Mouse (Mus musculus): ENCODE measurements at regions not wholly inside any gene's neighbourhood (a gene's known extent, or its start where the extent isn't known, plus 50 kb on each side); places are given as distances from the start of the nearest gene placed in this dataset.

DNA sequence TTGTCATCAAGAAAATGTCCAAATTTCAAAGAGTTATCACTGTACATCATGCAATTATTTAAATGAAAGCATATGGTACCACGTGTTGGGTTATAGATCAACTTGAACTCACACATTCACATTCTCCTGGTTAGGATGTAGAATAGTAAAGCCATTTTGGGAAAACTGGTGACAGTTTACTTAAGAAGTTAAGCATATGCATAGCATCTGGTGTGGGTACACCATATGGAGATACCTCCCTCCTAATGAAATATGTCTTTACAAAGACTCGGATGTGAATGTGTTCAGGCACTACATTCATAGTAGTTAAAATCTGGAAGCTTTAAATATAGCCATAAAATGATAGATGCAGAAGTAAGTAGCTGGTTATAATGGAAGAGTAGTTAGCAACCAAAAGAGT is 542.0 kb downstream of the Dhx35 start:
- no peak overlapping the region for H3K4me3 ChIP-seq (ENCODE audit: control insufficient read depth in 1 of 2, insufficient read depth in 1 of 2, low read depth in 2 of 2, low read length in 2 of 2)
- no peaks in the 10 kb centered on the region for H3K9me3 ChIP-seq (replicated peaks; ENCODE audit: insufficient read depth, low read length)
- H3K27ac ChIP-seq (ENCODE audit: control insufficient read depth, low read depth, low read length): no peak overlapping the region
- no peak for DNase-seq (ENCODE audit: low read depth, low spot score)
- H3K9ac ChIP-seq (ENCODE audit: control insufficient read depth, low read depth, low read length, poor library complexity, severe bottlenecking): no peak overlapping the region
- H3K4me1 ChIP-seq (ENCODE audit: control insufficient read depth in 1 of 2, insufficient read depth in 2 of 2, low read length in 2 of 2): no peaks in the 10 kb centered on the region
- H3K36me3 ChIP-seq (ENCODE audit: control insufficient read depth in 1 of 2, insufficient read depth in 2 of 2, low read length in 2 of 2): no peaks in the 10 kb centered on the region
- no peaks in the 10 kb centered on the region for H3K79me2 ChIP-seq (ENCODE audit: control insufficient read depth, insufficient read depth, low read length, poor library complexity)
- H3K27me3 ChIP-seq (ENCODE audit: control insufficient read depth in 1 of 2, insufficient read depth in 2 of 2, low read length in 2 of 2): no peaks in the 10 kb centered on the region
- TF ChIP-seq SIN3A (IDR thresholded peaks at IDR 0.05; ENCODE audit: low read length) (no peak), CHD2 (IDR thresholded peaks at IDR 0.05; ENCODE audit: low read length) (no peak), BHLHE40 (IDR thresholded peaks at IDR 0.05; ENCODE audit: borderline replicate concordance, low read depth, low read length) (no peak), HCFC1 (IDR thresholded peaks at IDR 0.05; ENCODE audit: low read depth, low read length) (no peak), MAZ (IDR thresholded peaks at IDR 0.05; ENCODE audit: low read depth, low read length) (no peak)

DNA sequence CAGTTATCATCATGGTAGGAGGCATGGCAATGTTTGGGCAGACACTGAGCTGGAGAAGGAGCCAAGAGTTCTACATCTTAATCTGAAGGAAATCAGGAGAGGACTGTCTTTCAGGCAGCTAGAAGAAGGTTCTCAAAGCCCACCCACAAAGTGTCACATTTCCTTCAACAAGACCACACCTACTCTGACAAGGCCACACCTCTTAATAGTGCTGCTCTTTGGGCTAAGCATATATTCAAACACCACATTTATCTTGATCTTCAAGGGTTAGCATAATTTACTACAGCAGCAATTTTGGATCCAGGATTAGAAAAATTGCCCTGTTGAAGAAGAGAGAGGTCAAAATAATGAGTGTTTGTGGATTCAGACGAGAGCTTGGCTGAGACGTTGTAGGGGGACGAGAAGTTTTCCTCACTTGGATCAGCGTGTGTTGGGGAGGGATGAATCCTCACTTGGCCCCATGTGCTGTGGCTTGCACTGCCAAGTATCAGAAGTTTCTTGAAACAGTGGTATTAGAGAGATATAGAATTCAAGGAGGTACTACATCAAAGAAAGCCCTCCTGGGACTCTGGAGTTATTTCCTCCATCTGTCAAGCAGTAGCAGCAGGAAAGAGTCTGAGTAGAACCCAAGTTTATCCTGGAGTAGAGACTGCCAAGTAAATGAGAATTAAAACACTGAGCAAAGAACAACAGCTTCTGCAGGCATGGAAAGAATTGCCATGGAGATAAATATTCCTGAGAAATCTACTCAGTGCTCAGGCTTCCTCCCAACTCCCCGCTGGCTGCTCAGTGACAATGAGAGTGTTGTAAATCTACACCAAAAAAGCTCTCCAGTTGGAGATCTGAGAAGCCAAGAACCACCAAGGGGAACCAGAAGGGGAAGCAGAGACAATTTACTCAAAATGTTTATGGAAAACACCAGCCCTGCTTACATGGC is 549.3 kb downstream of the Dhx35 start:
- Histone ChIP-seq H3K9ac (ENCODE audit: control insufficient read depth, low read depth, low read length, poor library complexity, severe bottlenecking) (no peak overlapping the region), H3K27ac (ENCODE audit: control insufficient read depth, low read depth, low read length) (no peak overlapping the region), H3K9me3 (replicated peaks; ENCODE audit: insufficient read depth, low read length) (no peaks in the 10 kb centered on the region), H3K4me1 (ENCODE audit: control insufficient read depth in 1 of 2, insufficient read depth in 2 of 2, low read length in 2 of 2) (no peaks in the 10 kb centered on the region), H3K27me3 (ENCODE audit: control insufficient read depth in 1 of 2, insufficient read depth in 2 of 2, low read length in 2 of 2) (no peaks in the 10 kb centered on the region), H3K4me3 (ENCODE audit: control insufficient read depth in 1 of 2, insufficient read depth in 1 of 2, low read depth in 2 of 2, low read length in 2 of 2) (no peak overlapping the region), H3K36me3 (ENCODE audit: control insufficient read depth in 1 of 2, insufficient read depth in 2 of 2, low read length in 2 of 2) (no peaks in the 10 kb centered on the region), H3K79me2 (ENCODE audit: control insufficient read depth, insufficient read depth, low read length, poor library complexity) (no peaks in the 10 kb centered on the region)
- TF ChIP-seq ZMIZ1 (IDR thresholded peaks at IDR 0.05; ENCODE audit: low read depth, low read length): no peak
- no peak for TF ChIP-seq CTCF (IDR thresholded peaks at IDR 0.05 in 2 of 3, conservative IDR thresholded peaks at IDR 0.05 in 1 of 3; ENCODE audit: control insufficient read depth in 1 of 3, insufficient read depth in 1 of 3, low read depth in 2 of 3, low read length in 3 of 3, poor library complexity in 1 of 3, severe bottlenecking in 1 of 3)
- no peak for TF ChIP-seq ZNF384 (IDR thresholded peaks at IDR 0.05; ENCODE audit: low read depth, low read length)
- DNase-seq (ENCODE audit: low read depth, low spot score): no peak

DNA sequence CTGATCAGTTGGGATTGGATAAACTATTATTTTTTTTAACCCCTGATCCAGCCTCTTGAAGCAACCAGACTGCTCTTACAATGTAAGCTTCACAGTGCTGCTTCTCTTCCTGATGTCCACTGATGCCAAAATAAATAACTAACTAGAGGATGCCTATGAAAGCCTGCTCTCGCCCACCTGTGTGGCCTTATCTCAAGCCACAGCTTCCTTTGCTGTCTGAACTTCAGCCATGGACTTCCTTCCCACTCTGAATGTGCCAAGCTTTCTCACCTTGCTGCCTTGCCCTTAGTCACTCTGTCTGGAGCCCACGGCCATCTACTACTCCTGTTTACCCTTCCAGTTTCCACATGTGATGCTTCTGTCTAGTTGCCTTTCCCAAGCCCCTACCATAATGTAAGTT is 559.6 kb downstream of the Dhx35 start:
- TF ChIP-seq ZNF384 (IDR thresholded peaks at IDR 0.05; ENCODE audit: low read depth, low read length): no peak
- no peak for TF ChIP-seq ZMIZ1 (IDR thresholded peaks at IDR 0.05; ENCODE audit: low read depth, low read length)
- no peak for TF ChIP-seq USF1 (IDR thresholded peaks at IDR 0.05; ENCODE audit: low read depth, low read length)
- no peak for TF ChIP-seq SMC3 (IDR thresholded peaks at IDR 0.05; ENCODE audit: low read depth, low read length)
- TF ChIP-seq HCFC1 (IDR thresholded peaks at IDR 0.05; ENCODE audit: low read depth, low read length): no peak
- no peak for TF ChIP-seq USF2 (IDR thresholded peaks at IDR 0.05; ENCODE audit: borderline replicate concordance in 1 of 2, insufficient read depth in 1 of 2, low read depth in 1 of 2, low read length in 2 of 2)
- no peak for TF ChIP-seq NRF1 (IDR thresholded peaks at IDR 0.05; ENCODE audit: insufficient read depth, low read depth, low read length, poor library complexity, severe bottlenecking)
- TF ChIP-seq MEF2A (IDR thresholded peaks at IDR 0.05; ENCODE audit: extremely low read depth, insufficient replicate concordance, low read depth, low read length, poor library complexity, severe bottlenecking): no peak
- no peak for TF ChIP-seq MYC (IDR thresholded peaks at IDR 0.05; ENCODE audit: low read depth, low read length)
- TF ChIP-seq ZKSCAN1 (IDR thresholded peaks at IDR 0.05; ENCODE audit: low read depth, low read length): no peak
- TF ChIP-seq MAZ (IDR thresholded peaks at IDR 0.05; ENCODE audit: low read depth, low read length): no peak
- no peaks in the 10 kb centered on the region for H3K27me3 ChIP-seq (ENCODE audit: control insufficient read depth in 1 of 2, insufficient read depth in 2 of 2, low read length in 2 of 2)
- H3K79me2 ChIP-seq (ENCODE audit: control insufficient read depth, insufficient read depth, low read length, poor library complexity): no peaks in the 10 kb centered on the region
- H3K4me3 ChIP-seq (ENCODE audit: control insufficient read depth in 1 of 2, insufficient read depth in 1 of 2, low read depth in 2 of 2, low read length in 2 of 2): no peak overlapping the region
- no peaks in the 10 kb centered on the region for H3K36me3 ChIP-seq (ENCODE audit: control insufficient read depth in 1 of 2, insufficient read depth in 2 of 2, low read length in 2 of 2)
- no peak overlapping the region for H3K9ac ChIP-seq (ENCODE audit: control insufficient read depth, low read depth, low read length, poor library complexity, severe bottlenecking)
- no peaks in the 10 kb centered on the region for H3K4me1 ChIP-seq (ENCODE audit: control insufficient read depth in 1 of 2, insufficient read depth in 2 of 2, low read length in 2 of 2)
- DNase-seq (ENCODE audit: low read depth, low spot score): no peak
- no peaks in the 10 kb centered on the region for H3K9me3 ChIP-seq (replicated peaks; ENCODE audit: insufficient read depth, low read length)
- H3K27ac ChIP-seq (ENCODE audit: control insufficient read depth, low read depth, low read length): no peak overlapping the region
